In the genomic region with DNA sequence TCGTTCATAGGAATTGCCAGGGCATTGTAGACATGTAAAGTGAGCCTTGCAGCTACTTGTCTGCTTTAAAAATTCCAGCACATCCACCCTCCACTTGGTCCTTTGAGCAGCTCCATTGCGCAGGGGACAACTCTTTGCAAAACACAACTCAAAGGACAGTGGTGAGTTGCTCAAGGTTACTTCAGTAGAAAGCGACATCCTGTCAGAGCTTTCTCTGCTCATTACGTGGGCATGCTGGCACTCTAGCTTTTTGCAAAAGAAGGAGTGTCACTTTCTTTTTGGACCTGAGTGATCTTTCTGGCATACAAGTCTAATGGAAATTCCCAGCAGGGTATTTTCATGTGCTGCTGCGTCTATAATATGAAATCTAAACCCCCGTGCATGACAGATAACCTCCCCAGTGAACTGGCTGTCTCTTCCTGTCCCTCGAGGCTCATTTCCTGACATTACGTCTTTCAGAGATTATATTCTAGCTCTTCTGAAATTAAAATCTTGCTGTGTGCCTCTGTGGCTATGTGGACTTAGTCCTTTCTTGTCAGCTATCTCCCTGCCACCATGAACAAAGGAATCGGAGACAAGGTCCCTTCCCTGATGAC, we compare ENCODE assay signal across 15 mouse cellular contexts.
A peak's percentile ranks its signal among the peaks of the same experiment; 100 is the strongest.
DNase-seq lines count a peak whose midpoint lies in the region; ATAC-seq lines count a peak whose summit lies in the region.
"Had no signal": no experiment of that assay in that cellular context is flagged by ENCODE, and none has a peak within 500 bp of the region (broad histone marks: within the 10 kb centered on the region; RNA-seq: fewer than 3 reads in every experiment).

No protein-coding gene starts in this region.

- no peak overlapping the region for H3K4me2 ChIP-seq in hindbrain, embryonic 12.5 days (replicated peaks)
- no peak overlapping the region for H3K4me2 ChIP-seq in midbrain, embryonic 16.5 days (ENCODE audit: low read length)
- H3K4me2 ChIP-seq: heart, embryonic 15.5 days; liver, embryonic 11.5 days; lung, embryonic 15.5 days; neural tube, embryonic 13.5 days had no signal

- no peak overlapping the region for H3K27ac ChIP-seq in hindbrain, embryonic 12.5 days
- H3K27ac ChIP-seq in hindbrain, embryonic 10.5 days, result no peak overlapping the region
- no peak overlapping the region for H3K27ac ChIP-seq in midbrain, embryonic 16.5 days (ENCODE audit: low read length)
- H3K27ac ChIP-seq: heart, embryonic 15.5 days; kidney, postnatal 0 days; lung, embryonic 15.5 days; neural tube, embryonic 13.5 days had no signal

- peak; percentile 9 for DNase-seq in CD4-positive, CD25-positive, alpha-beta regulatory T cell, adult 2 months (ENCODE audit: low read depth, low spot score)
- no peak for DNase-seq in hindbrain, embryonic 10.5 days (ENCODE audit: low spot score)
- peak; percentile 24 to 25 for DNase-seq in adrenal gland, postnatal 36 days
- DNase-seq in natural killer cell, adult 2 months (ENCODE audit: low spot score in 2 of 2), result no peak
- no peak for DNase-seq in ovary, postnatal 36 days (ENCODE audit: low spot score)
- DNase-seq: cerebellum, adult 18-20 months; embryo, embryonic 11 days had no signal

- ATAC-seq in CD4-positive, CD25-positive, alpha-beta regulatory T cell, adult 4 months, result no peak
- ATAC-seq in hindbrain, embryonic 12.5 days (ENCODE audit: low FRiP score), result peak; percentile 22; the same call in 1 of the 2 replicates
- peak; percentile 72 for ATAC-seq in midbrain, embryonic 16.5 days

- no peaks in the 10 kb centered on the region for H3K27me3 ChIP-seq in hindbrain, embryonic 12.5 days
- no peaks in the 10 kb centered on the region for H3K27me3 ChIP-seq in hindbrain, embryonic 10.5 days (ENCODE audit: insufficient read depth, poor library complexity, severe bottlenecking)
- no peaks in the 10 kb centered on the region for H3K27me3 ChIP-seq in midbrain, embryonic 16.5 days (ENCODE audit: control insufficient read depth, insufficient read depth, low read depth, low read length)
- H3K27me3 ChIP-seq: heart, embryonic 15.5 days; lung, embryonic 15.5 days; neural tube, embryonic 13.5 days had no signal

- H3K36me3 ChIP-seq in hindbrain, embryonic 12.5 days, result no peaks in the 10 kb centered on the region
- 0 out of 2 replicates have a peak, but pooled peaks cover 2% of the 10 kb centered on the region for H3K36me3 ChIP-seq in hindbrain, embryonic 10.5 days
- peaks cover 3% of the 10 kb centered on the region for H3K36me3 ChIP-seq in midbrain, embryonic 16.5 days (ENCODE audit: control insufficient read depth, insufficient read depth, low read length)
- H3K36me3 ChIP-seq: heart, embryonic 15.5 days; lung, embryonic 15.5 days; neural tube, embryonic 13.5 days had no signal

- no peak overlapping the region for H3K4me3 ChIP-seq in hindbrain, embryonic 12.5 days
- no peak overlapping the region for H3K4me3 ChIP-seq in hindbrain, embryonic 10.5 days
- H3K4me3 ChIP-seq in midbrain, embryonic 16.5 days (ENCODE audit: low read depth, low read length), result no peak overlapping the region
- H3K4me3 ChIP-seq: heart, embryonic 15.5 days; lung, embryonic 15.5 days; neural tube, embryonic 13.5 days had no signal

- H3K9me3 ChIP-seq in hindbrain, embryonic 12.5 days (replicated peaks), result no peaks in the 10 kb centered on the region
- no peaks in the 10 kb centered on the region for H3K9me3 ChIP-seq in hindbrain, embryonic 10.5 days
- no peaks in the 10 kb centered on the region for H3K9me3 ChIP-seq in midbrain, embryonic 16.5 days (replicated peaks; ENCODE audit: control insufficient read depth, low read length, poor library complexity, severe bottlenecking)
- H3K9me3 ChIP-seq: heart, embryonic 15.5 days; lung, embryonic 15.5 days; neural tube, embryonic 13.5 days had no signal

- 57% methylated on average over 9 of the region's 9 CpGs for WGBS in hindbrain, embryonic 12.5 days
- WGBS in hindbrain, embryonic 10.5 days, result 59% methylated on average over 9 of the region's 9 CpGs
- 50% methylated on average over 9 of the region's 9 CpGs for WGBS in midbrain, embryonic 16.5 days

- peaks cover 12% of the 10 kb centered on the region for H3K4me1 ChIP-seq in hindbrain, embryonic 12.5 days
- peaks cover 15% of the 10 kb centered on the region for H3K4me1 ChIP-seq in hindbrain, embryonic 10.5 days (replicated peaks)
- H3K4me1 ChIP-seq in midbrain, embryonic 16.5 days (ENCODE audit: control insufficient read depth, insufficient read depth, low read length), result no peaks in the 10 kb centered on the region; the same call in 1 of the 2 replicates
- H3K4me1 ChIP-seq: heart, embryonic 15.5 days; lung, embryonic 15.5 days had no signal

- H3K9ac ChIP-seq in hindbrain, embryonic 12.5 days, result no peak overlapping the region
- H3K9ac ChIP-seq in midbrain, embryonic 16.5 days (ENCODE audit: low read depth, low read length), result no peak overlapping the region
- H3K9ac ChIP-seq: heart, embryonic 15.5 days; lung, embryonic 15.5 days; neural tube, embryonic 13.5 days had no signal

Comparison
In these comparisons a context has a peak if more than half of its experiments do, and no peak if none do; other contexts are left out.
1. DNase-seq: peak in CD4-positive, CD25-positive, alpha-beta regulatory T cell, adult 2 months (single experiment) and adrenal gland, postnatal 36 days (2 of 2); none in hindbrain, embryonic 10.5 days (single experiment), natural killer cell, adult 2 months (0 of 2) and ovary, postnatal 36 days (single experiment).